Mouse (Mus musculus) forebrain, embryonic 13.5 days (tissue): ENCODE measurements around the gene Sh3pxd2a. TPM values are rescaled to one million over a fixed set of nuclear protein-coding genes. Genes with fewer than 3 reads are reported as not detected.
A peak's percentile ranks its signal among the peaks of the same experiment; 100 is the strongest.

ENCODE experiments used
- ATAC-seq: fragments of 200-750 bp; cut with Nextera tagmentation; 2 replicates; pipeline ENCODE4 v1.8.0; 2017
- H3K27ac ChIP-seq: fragments of 300-500 bp; sonication (generic); 2 replicates; pipeline ENCODE4 v1.5.1; 2015; ENCODE audit warnings: inconsistent platforms, mild to moderate bottlenecking, moderate library complexity
- H3K27me3 ChIP-seq: fragments of 300-500 bp; sonication (generic); 2 replicates; pipeline ENCODE4 v1.6.1; 2015; ENCODE audit warnings: mild to moderate bottlenecking, inconsistent platforms
- H3K36me3 ChIP-seq: fragments of 300-500 bp; sonication (generic); 2 replicates; pipeline ENCODE4 v1.6.1; 2015; ENCODE audit warnings: mild to moderate bottlenecking, inconsistent platforms; ENCODE audit not compliant: poor library complexity, severe bottlenecking
- H3K4me1 ChIP-seq: fragments of 300-500 bp; sonication (generic); 2 replicates; pipeline ENCODE4 v1.6.1; 2015; ENCODE audit warnings: inconsistent platforms
- H3K4me2 ChIP-seq: fragments of 300-500 bp; sonication (generic); 2 replicates; pipeline ENCODE4 v1.6.1; 2015; ENCODE audit warnings: inconsistent platforms, mild to moderate bottlenecking, moderate library complexity
- H3K4me3 ChIP-seq: fragments of 300-500 bp; sonication (generic); 2 replicates; pipeline ENCODE4 v1.5.1; 2015; ENCODE audit warnings: mild to moderate bottlenecking, inconsistent platforms
- H3K9ac ChIP-seq: fragments of 300-500 bp; sonication (generic); 2 replicates; pipeline ENCODE4 v1.6.1; 2015; ENCODE audit warnings: mild to moderate bottlenecking, inconsistent platforms
- H3K9me3 ChIP-seq: fragments of 300-500 bp; sonication (generic); replicated peaks from 2 replicates; pipeline ENCODE4 v1.6.1; 2016; ENCODE audit warnings: inconsistent platforms
- WGBS: fragments of 180-500 bp; shearing (Covaris S2); methylation state at CpG from one replicate; pipeline ENCODE4 v1.1.7; 2015; 5-methylcytosine and 5-hydroxymethylcytosine counted together
- polyA plus RNA-seq: library from polyadenylated mRNA; unstranded; fragments of >200 nt; fragmentation: Nextera tagmentation; extraction: Ambion mirVana; gene quantifications from 2 replicates; pipeline ENCODE4 v1.2.1, GENCODE M21; 2015

Gene Sh3pxd2a
- polyA plus RNA-seq, 1 experiment from 2014 or later: 3.6 TPM

- no peak overlapping the region for H3K27ac ChIP-seq
- H3K4me2 ChIP-seq: no peak overlapping the region
- 57% methylated on average over 4 of the region's 4 CpGs for WGBS
- no peak overlapping the region for H3K4me3 ChIP-seq
- 0 out of 2 replicates have a peak, but pooled peaks have one; percentile 6 for ATAC-seq
- H3K36me3 ChIP-seq: peaks cover 8% of the 10 kb centered on the region; the same call in 1 of the 2 replicates
- H3K9ac ChIP-seq: no peak overlapping the region
- no peaks in the 10 kb centered on the region for H3K9me3 ChIP-seq
- 0 out of 2 replicates have a peak, but pooled peaks cover 4% of the 10 kb centered on the region for H3K4me1 ChIP-seq
- no peaks in the 10 kb centered on the region for H3K27me3 ChIP-seq
Observed at GRCm38 (mm10) chr19:47503625-47504024, 39.4 kb upstream of the Sh3pxd2a start.

DNA sequence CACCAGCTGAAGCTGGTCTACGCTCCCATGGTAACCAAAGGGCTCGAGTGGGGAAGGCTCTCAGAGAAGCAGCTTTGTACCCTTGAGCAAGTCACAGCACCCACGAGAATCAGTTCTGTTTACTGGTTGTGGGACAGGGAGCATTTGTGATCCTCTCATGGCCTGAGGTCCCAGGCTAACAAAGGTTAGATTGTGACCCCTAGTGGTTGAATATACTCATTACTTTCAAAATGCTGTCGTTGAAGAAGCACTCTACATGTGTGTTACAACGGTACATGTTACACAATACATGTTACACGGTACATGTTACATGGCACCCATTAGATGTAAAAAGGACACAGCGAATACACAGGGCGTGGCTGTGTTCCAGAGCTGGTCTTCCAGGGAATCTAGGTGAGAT, 38.4 kb upstream of the Sh3pxd2a start:
- ATAC-seq: no peak
- no peaks in the 10 kb centered on the region for H3K9me3 ChIP-seq

DNA sequence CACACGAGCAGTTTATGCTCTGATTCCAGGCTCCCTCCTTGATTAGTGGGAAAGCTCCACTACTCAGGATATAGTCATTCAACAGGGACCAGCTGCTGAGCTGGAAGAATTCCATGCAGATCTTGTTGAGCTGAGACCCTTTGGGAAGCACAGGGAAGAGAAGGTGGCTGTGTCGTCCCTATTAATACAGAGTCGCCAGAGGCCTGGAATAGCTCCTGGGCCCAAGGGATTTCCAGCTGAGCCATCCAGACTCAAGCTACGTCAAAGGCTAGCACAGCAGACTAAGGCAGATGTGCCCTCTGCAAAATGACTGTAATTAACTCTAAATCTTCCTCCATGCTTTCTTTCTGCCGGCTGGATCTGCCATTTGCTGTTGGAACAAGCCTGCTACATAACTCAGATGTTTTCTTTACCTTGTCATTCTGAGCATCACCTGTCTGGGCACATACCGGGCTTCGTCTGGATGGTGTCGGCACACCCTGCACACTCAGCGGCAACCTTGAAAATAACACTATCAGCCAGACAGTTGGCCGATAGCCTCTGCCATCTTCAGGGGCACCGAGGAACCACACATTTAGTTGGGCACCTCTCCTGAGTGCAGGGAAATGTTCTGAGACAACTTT, 36.3 kb upstream of the Sh3pxd2a start:
- H3K4me3 ChIP-seq: no peak overlapping the region
- no peak overlapping the region for H3K9ac ChIP-seq
- H3K4me2 ChIP-seq: no peak overlapping the region
- H3K4me1 ChIP-seq: peaks cover 9% of the 10 kb centered on the region
- no peaks in the 10 kb centered on the region for H3K27me3 ChIP-seq
- no peak for ATAC-seq
- peak overlapping the region; percentile 14; the same call in 1 of the 2 replicates for H3K27ac ChIP-seq
- peaks cover 8% of the 10 kb centered on the region; the same call in 1 of the 2 replicates for H3K36me3 ChIP-seq
- no peaks in the 10 kb centered on the region for H3K9me3 ChIP-seq
- 78% methylated on average over 11 of the region's 11 CpGs for WGBS

More for the DNA sequence above, 38.4 kb upstream of the Sh3pxd2a start:
- Histone ChIP-seq H3K36me3 (peaks cover 8% of the 10 kb centered on the region; the same call in 1 of the 2 replicates), H3K4me3 (no peak overlapping the region), H3K4me2 (no peak overlapping the region), H3K27ac (no peak overlapping the region), H3K4me1 (peaks cover 6% of the 10 kb centered on the region), H3K27me3 (no peaks in the 10 kb centered on the region), H3K9ac (no peak overlapping the region)
- WGBS: 74% methylated on average over 8 of the region's 8 CpGs

GRCm38 (mm10) chr19:47499841-47500240, 35.6 kb upstream of the Sh3pxd2a start:
- Histone ChIP-seq H3K4me2 (no peak overlapping the region), H3K27me3 (no peaks in the 10 kb centered on the region), H3K27ac (no peak overlapping the region), H3K4me1 (peaks cover 9% of the 10 kb centered on the region), H3K4me3 (no peak overlapping the region), H3K9ac (no peak overlapping the region), H3K9me3 (no peaks in the 10 kb centered on the region), H3K36me3 (peaks cover 8% of the 10 kb centered on the region; the same call in 1 of the 2 replicates)
- ATAC-seq: no peak
- 81% methylated on average over 5 of the region's 5 CpGs for WGBS

- 87% methylated on average over 4 of the region's 4 CpGs for WGBS
Observed at GRCm38 (mm10) chr19:47498942-47499341, 34.7 kb upstream of the Sh3pxd2a start.

DNA sequence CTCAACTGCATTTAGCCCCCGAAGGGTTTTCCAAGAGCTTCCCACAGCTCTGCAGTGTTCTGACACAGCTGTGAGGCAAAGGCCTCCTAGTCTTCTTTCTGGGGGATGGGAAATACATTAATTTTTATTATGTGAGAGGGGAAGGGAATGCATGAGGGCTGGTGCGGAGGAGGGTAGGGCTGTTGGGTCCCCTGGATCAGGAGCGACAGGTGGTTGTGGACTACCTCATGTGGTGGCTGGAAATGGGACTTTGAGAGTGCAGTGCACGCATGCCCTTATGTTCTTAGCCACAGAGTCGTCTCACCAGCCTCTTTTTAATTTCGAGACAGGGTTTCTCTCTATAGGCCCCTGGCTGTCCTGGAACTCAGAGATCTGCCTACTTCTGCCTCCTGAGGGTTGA, 33.5 kb upstream of the Sh3pxd2a start:
- 92% methylated on average over 6 of the region's 6 CpGs for WGBS
- no peak for ATAC-seq
- H3K27ac ChIP-seq: peak overlapping the region; percentile 14; the same call in 1 of the 2 replicates
- peaks cover 24% of the 10 kb centered on the region for H3K4me1 ChIP-seq
- no peak overlapping the region for H3K4me2 ChIP-seq
- H3K27me3 ChIP-seq: no peaks in the 10 kb centered on the region
- H3K9me3 ChIP-seq: no peaks in the 10 kb centered on the region
- H3K36me3 ChIP-seq: peaks cover 8% of the 10 kb centered on the region; the same call in 1 of the 2 replicates
- H3K4me3 ChIP-seq: no peak overlapping the region
- no peak overlapping the region for H3K9ac ChIP-seq

More at GRCm38 (mm10) chr19:47498942-47499341, 34.7 kb upstream of the Sh3pxd2a start:
- Histone ChIP-seq H3K36me3 (peaks cover 8% of the 10 kb centered on the region; the same call in 1 of the 2 replicates), H3K4me2 (no peak overlapping the region), H3K27me3 (no peaks in the 10 kb centered on the region), H3K4me3 (no peak overlapping the region), H3K27ac (no peak overlapping the region), H3K9me3 (no peaks in the 10 kb centered on the region), H3K4me1 (peaks cover 12% of the 10 kb centered on the region), H3K9ac (no peak overlapping the region)
- ATAC-seq: no peak

- Histone ChIP-seq H3K9ac (no peak overlapping the region), H3K4me3 (no peak overlapping the region), H3K4me1 (peaks cover 28% of the 10 kb centered on the region), H3K27me3 (no peaks in the 10 kb centered on the region), H3K4me2 (no peak overlapping the region), H3K27ac (peak overlapping the region; percentile 14; the same call in 1 of the 2 replicates), H3K9me3 (no peaks in the 10 kb centered on the region), H3K36me3 (peaks cover 8% of the 10 kb centered on the region; the same call in 1 of the 2 replicates)
- ATAC-seq: no peak
- WGBS: 68% methylated on average over 9 of the region's 9 CpGs
Observed at GRCm38 (mm10) chr19:47497313-47497712, 33.1 kb upstream of the Sh3pxd2a start.

GRCm38 (mm10) chr19:47493017-47493997, 29.1 kb upstream of the Sh3pxd2a start:
- H3K36me3 ChIP-seq: no peaks in the 10 kb centered on the region
- peak overlapping the region; percentile 14 for H3K4me3 ChIP-seq
- peaks cover 34% of the 10 kb centered on the region for H3K4me1 ChIP-seq
- peak overlapping the region; percentile 53 for H3K4me2 ChIP-seq
- peak; percentile 55 for ATAC-seq
- H3K9me3 ChIP-seq: 0 out of 2 replicates have a peak, but pooled peaks cover 2% of the 10 kb centered on the region
- H3K27ac ChIP-seq: peak overlapping the region; percentile 85
- peak overlapping the region; percentile 26; the same call in 1 of the 2 replicates for H3K9ac ChIP-seq
- no peaks in the 10 kb centered on the region for H3K27me3 ChIP-seq
- 9% methylated on average over 23 of the region's 23 CpGs for WGBS

GRCm38 (mm10) chr19:47492422-47492821, 28.2 kb upstream of the Sh3pxd2a start:
- H3K36me3 ChIP-seq: no peaks in the 10 kb centered on the region
- ATAC-seq: peak; percentile 17; the same call in 1 of the 2 replicates
- no peaks in the 10 kb centered on the region for H3K27me3 ChIP-seq
- peak overlapping the region; percentile 85 for H3K27ac ChIP-seq
- H3K9me3 ChIP-seq: 0 out of 2 replicates have a peak, but pooled peaks cover 2% of the 10 kb centered on the region
- H3K4me3 ChIP-seq: no peak overlapping the region
- 11% methylated on average over 6 of the region's 6 CpGs for WGBS
- H3K4me1 ChIP-seq: peaks cover 30% of the 10 kb centered on the region
- H3K4me2 ChIP-seq: no peak overlapping the region
- H3K9ac ChIP-seq: no peak overlapping the region

- no peak for ATAC-seq
- WGBS: 43% methylated on average over 2 of the region's 2 CpGs
- H3K4me3 ChIP-seq: no peak overlapping the region
Observed at GRCm38 (mm10) chr19:47491853-47492252, 27.7 kb upstream of the Sh3pxd2a start.

DNA sequence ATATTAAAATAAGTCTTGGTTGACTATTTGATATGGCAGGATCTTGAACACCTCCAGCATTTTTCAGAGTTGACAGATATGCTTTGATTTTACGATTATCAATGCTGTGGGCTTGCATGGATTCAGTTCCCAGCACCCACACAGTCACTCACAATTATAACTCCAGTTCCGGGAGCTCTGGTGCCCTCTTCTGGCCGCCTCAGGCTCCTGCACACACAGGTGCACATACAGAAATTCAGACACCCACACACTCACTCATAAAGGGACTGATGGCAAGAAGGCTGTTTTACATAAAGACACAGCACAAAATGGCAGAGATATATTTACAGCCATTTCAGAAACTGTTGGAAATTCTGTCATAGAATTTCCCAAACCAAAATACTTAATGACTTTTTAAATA, 25.0 kb upstream of the Sh3pxd2a start:
- ATAC-seq: no peak
- H3K4me2 ChIP-seq: no peak overlapping the region
- 0 out of 2 replicates have a peak, but pooled peaks cover 2% of the 10 kb centered on the region for H3K9me3 ChIP-seq
- no peaks in the 10 kb centered on the region for H3K36me3 ChIP-seq
- H3K9ac ChIP-seq: no peak overlapping the region
- H3K27ac ChIP-seq: no peak overlapping the region
- peaks cover 30% of the 10 kb centered on the region for H3K4me1 ChIP-seq
- no peak overlapping the region for H3K4me3 ChIP-seq
- H3K27me3 ChIP-seq: no peaks in the 10 kb centered on the region
- 84% methylated on average over 3 of the region's 3 CpGs for WGBS

More at GRCm38 (mm10) chr19:47491853-47492252, 27.7 kb upstream of the Sh3pxd2a start:
- Histone ChIP-seq H3K9ac (no peak overlapping the region), H3K36me3 (no peaks in the 10 kb centered on the region), H3K27ac (peak overlapping the region; percentile 85), H3K4me2 (no peak overlapping the region), H3K4me1 (peaks cover 25% of the 10 kb centered on the region), H3K27me3 (no peaks in the 10 kb centered on the region), H3K9me3 (0 out of 2 replicates have a peak, but pooled peaks cover 2% of the 10 kb centered on the region)
